Mouse (Mus musculus) liver, embryonic 14.5 days (tissue): Measurements from ENCODE around the gene Gm27021.

Experiments used
- CTCF ChIP-seq: IDR thresholded peaks from 2 replicates; pipeline ENCODE4 v1.5.1; 2016; ENCODE audit warnings: antibody characterized with exemption, low read depth, control low read depth
- EP300 ChIP-seq: IDR thresholded peaks from 2 replicates; pipeline ENCODE4 v1.6.1; 2016; ENCODE audit warnings: antibody characterized with exemption, low read depth

GRCm38 (mm10) chr8:120581329-120581728 is 86.5 kb downstream of the Gm27021 start:
- TF ChIP-seq CTCF (no peak), EP300 (no peak)
